Mouse (Mus musculus): ENCODE measurements at regions not wholly inside any gene's neighbourhood (a gene's known extent, or its start where the extent isn't known, plus 50 kb on each side); places are given as distances from the start of the nearest gene placed in this dataset.

- DNase-seq (ENCODE audit: low spot score in 2 of 2), result no peak
Measured at GRCm38 (mm10) chr5:68572816-68573215, 541.2 kb downstream of the Grxcr1 start.

GRCm38 (mm10) chr5:68575827-68576226, 544.2 kb downstream of the Grxcr1 start:
- DNase-seq (ENCODE audit: low spot score in 2 of 2), result no peak

GRCm38 (mm10) chr5:68578496-68578895, 546.9 kb downstream of the Grxcr1 start:
- no peak for DNase-seq (ENCODE audit: low spot score in 2 of 2)

GRCm38 (mm10) chr5:68592423-68592822, 560.8 kb downstream of the Grxcr1 start:
- no peak for DNase-seq (ENCODE audit: low spot score in 2 of 2)

GRCm38 (mm10) chr5:68618451-68618850, 586.8 kb downstream of the Grxcr1 start:
- no peak for DNase-seq (ENCODE audit: low spot score in 2 of 2)

GRCm38 (mm10) chr5:68635400-68635799, 603.8 kb downstream of the Grxcr1 start:
- DNase-seq (ENCODE audit: low spot score in 2 of 2), result no peak

GRCm38 (mm10) chr5:68672834-68673233, 641.2 kb downstream of the Grxcr1 start:
- DNase-seq (ENCODE audit: low spot score in 2 of 2), result no peak

GRCm38 (mm10) chr5:68701342-68701741, 640.1 kb downstream of the Kctd8 start:
- DNase-seq (ENCODE audit: low spot score in 2 of 2), result no peak

- DNase-seq (ENCODE audit: low spot score in 2 of 2), result no peak
Measured at GRCm38 (mm10) chr5:68705411-68706080, 635.9 kb downstream of the Kctd8 start.

- no peak for DNase-seq (ENCODE audit: low spot score in 2 of 2)
Measured at GRCm38 (mm10) chr5:68726733-68727132, 614.7 kb downstream of the Kctd8 start.

GRCm38 (mm10) chr5:68735186-68735585, 606.3 kb downstream of the Kctd8 start:
- peak in 1 of 2 experiments; percentile 42 for DNase-seq (ENCODE audit: low spot score in 2 of 2)

GRCm38 (mm10) chr5:68750499-68750898, 591.0 kb downstream of the Kctd8 start:
- DNase-seq (ENCODE audit: low spot score in 2 of 2), result no peak

- DNase-seq (ENCODE audit: low spot score in 2 of 2), result no peak
Measured at GRCm38 (mm10) chr5:68753025-68753424, 588.5 kb downstream of the Kctd8 start.

All from natural killer cell, adult 2 months (primary cell).